Mouse (Mus musculus) subcutaneous adipose tissue, adult 2 months (tissue): ENCODE results near the gene Rgs7. TPM values are rescaled to one million over a fixed set of nuclear protein-coding genes. Genes with fewer than 3 reads are reported as not detected.

Experiments
- polyA plus RNA-seq: library from polyadenylated mRNA; depleted of rRNA; stranded (reverse); fragments of >200 nt; gene quantifications from 2 replicates; pipeline ENCODE4 v1.2.3, GENCODE M21; 2012; ENCODE audit warnings: low replicate concordance; rRNA removed

Rgs7 gene
- 2.1 and 3.7 TPM in 2 replicates for polyA plus RNA-seq

GRCm38 (mm10) chr1:175491861-175492682 lies at the start of gene Rgs7:
TSS of gene Rgs7 (minus strand) at chr1:175492500.

Other genes starting within 250 kb of the Rgs7 start
- gene Kmo, start 127.9 kb upstream of the Rgs7 start, polyA plus RNA-seq, result 1.3 and 1.5 TPM in 2 replicates
- 51.6 and 95.1 TPM in 2 replicates for gene Fh1, start 133.1 kb upstream of the Rgs7 start, polyA plus RNA-seq
- gene Opn3, start 200.3 kb upstream of the Rgs7 start, polyA plus RNA-seq, result 16.2 and 50.2 TPM in 2 replicates
- 2.6 and 22.5 TPM in 2 replicates for gene Chml, start 200.4 kb upstream of the Rgs7 start, polyA plus RNA-seq
- not detected in 2 replicates for gene Wdr64, start 206.1 kb upstream of the Rgs7 start, polyA plus RNA-seq